Mouse (Mus musculus) erythroblast, embryonic 14.5 days (primary cell): ENCODE measurements around the gene Zim1. TPM values are rescaled to one million over a fixed set of nuclear protein-coding genes. Genes with fewer than 3 reads are reported as not detected.

Experiments used
- H3K27me3 ChIP-seq: 2 replicates; pipeline ENCODE4 v1.6.1; 2012; ENCODE audit warnings: inconsistent platforms; ENCODE audit not compliant: control insufficient read depth
- H3K36me3 ChIP-seq: 2 replicates; pipeline ENCODE4 v1.6.1; 2012; ENCODE audit warnings: mild to moderate bottlenecking, inconsistent platforms; ENCODE audit not compliant: control insufficient read depth
- H3K4me1 ChIP-seq: 2 replicates; pipeline ENCODE4 v1.6.1; 2012; ENCODE audit warnings: inconsistent platforms; ENCODE audit not compliant: control insufficient read depth
- H3K4me3 ChIP-seq: replicated peaks from 2 replicates; pipeline ENCODE3; 2012; ENCODE audit warnings: moderate library complexity, mild to moderate bottlenecking, inconsistent platforms
- H3K9me3 ChIP-seq: 2 replicates; pipeline ENCODE4 v1.6.1; 2012; ENCODE audit warnings: low read length, inconsistent platforms, mixed read lengths; ENCODE audit not compliant: control insufficient read depth
- GATA1 ChIP-seq: IDR thresholded peaks from 2 replicates; pipeline ENCODE4 v1.6.1; 2012; ENCODE audit warnings: low read length, inconsistent platforms, mixed read lengths
- TAL1 ChIP-seq: IDR thresholded peaks from 3 replicates; pipeline ENCODE4 v1.6.1; 2012; ENCODE audit warnings: low read length, inconsistent platforms, mixed read lengths
- polyA plus RNA-seq: library from polyadenylated mRNA; stranded (reverse); fragments of >175 nt; gene quantifications from 2 replicates; pipeline ENCODE4 v1.2.3, GENCODE M21; 2012

Gene Zim1
- polyA plus RNA-seq, 1 experiment, result not detected

- H3K4me1 ChIP-seq, result no peaks in the 10 kb centered on the region
- no peak for TF ChIP-seq TAL1
- TF ChIP-seq GATA1, result no peak
- H3K4me3 ChIP-seq, result no peak overlapping the region
- no peaks in the 10 kb centered on the region for H3K36me3 ChIP-seq
- peaks cover 3% of the 10 kb centered on the region; the same call in 1 of the 2 replicates for H3K9me3 ChIP-seq
- no peaks in the 10 kb centered on the region for H3K27me3 ChIP-seq
Measured at GRCm38 (mm10) chr7:6659605-6660004, 36.6 kb downstream of the Zim1 start.

GRCm38 (mm10) chr7:6658606-6659005, 37.6 kb downstream of the Zim1 start:
- Histone ChIP-seq H3K4me1 (no peaks in the 10 kb centered on the region), H3K27me3 (no peaks in the 10 kb centered on the region), H3K9me3 (peaks cover 9% of the 10 kb centered on the region; the same call in 1 of the 2 replicates), H3K36me3 (no peaks in the 10 kb centered on the region), H3K4me3 (no peak overlapping the region)
- no peak for TF ChIP-seq TAL1
- no peak for TF ChIP-seq GATA1

DNA sequence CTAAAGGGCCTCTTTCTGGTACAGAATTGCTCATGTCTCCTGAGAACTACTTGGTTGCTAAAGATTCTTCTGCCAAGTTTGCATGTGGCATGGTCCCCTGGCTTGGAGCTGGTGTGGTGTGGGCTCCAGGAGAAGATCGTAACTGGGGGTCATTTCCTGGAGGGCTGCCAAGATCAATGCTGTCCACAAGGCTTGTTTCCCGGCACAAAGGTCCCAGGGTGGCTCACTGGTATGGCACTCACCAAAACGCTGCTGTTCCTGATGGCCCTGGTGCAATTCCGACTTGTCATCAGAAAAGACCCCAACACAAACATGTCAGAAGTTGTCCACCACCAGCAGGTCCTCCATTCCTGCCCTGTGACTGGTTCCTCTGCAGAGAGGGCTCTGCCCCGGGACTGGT, 44.1 kb downstream of the Zim1 start:
- H3K27me3 ChIP-seq, result no peaks in the 10 kb centered on the region
- H3K9me3 ChIP-seq, result peaks cover 28% of the 10 kb centered on the region
- no peaks in the 10 kb centered on the region for H3K36me3 ChIP-seq
- no peak for TF ChIP-seq TAL1
- no peak for TF ChIP-seq GATA1
- H3K4me3 ChIP-seq, result no peak overlapping the region
- H3K4me1 ChIP-seq, result no peaks in the 10 kb centered on the region

DNA sequence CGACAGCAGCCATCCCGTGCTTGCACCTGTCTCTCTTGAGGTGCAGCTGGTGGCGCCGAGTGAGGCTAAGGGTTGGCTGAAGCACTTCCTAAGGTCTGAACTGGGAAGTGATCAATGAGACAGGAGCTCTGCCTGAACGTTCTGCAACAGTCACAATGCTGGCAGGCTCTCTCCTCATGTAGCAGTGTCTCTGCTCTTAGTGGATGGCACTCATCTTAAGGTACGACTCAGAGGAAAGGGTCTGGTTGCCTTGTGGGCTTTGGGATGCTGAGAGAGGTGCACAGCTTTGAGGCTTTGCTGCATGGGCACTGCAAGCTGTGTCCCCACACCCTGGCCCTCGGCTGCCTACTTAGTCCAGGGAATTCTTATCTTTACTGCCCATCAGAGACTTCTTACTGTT, 45.0 kb downstream of the Zim1 start:
- Histone ChIP-seq H3K27me3 (no peaks in the 10 kb centered on the region), H3K9me3 (peaks cover 28% of the 10 kb centered on the region), H3K36me3 (no peaks in the 10 kb centered on the region), H3K4me1 (no peaks in the 10 kb centered on the region), H3K4me3 (no peak overlapping the region)
- TF ChIP-seq TAL1, result no peak
- peak; percentile 23; the same call in 1 of the 2 replicates for TF ChIP-seq GATA1

GRCm38 (mm10) chr7:6650526-6650925, 45.7 kb downstream of the Zim1 start:
- TF ChIP-seq GATA1, result no peak
- TF ChIP-seq TAL1, result no peak
- H3K36me3 ChIP-seq, result no peaks in the 10 kb centered on the region
- H3K27me3 ChIP-seq, result no peaks in the 10 kb centered on the region
- H3K4me1 ChIP-seq, result no peaks in the 10 kb centered on the region
- peaks cover 28% of the 10 kb centered on the region for H3K9me3 ChIP-seq
- no peak overlapping the region for H3K4me3 ChIP-seq

DNA sequence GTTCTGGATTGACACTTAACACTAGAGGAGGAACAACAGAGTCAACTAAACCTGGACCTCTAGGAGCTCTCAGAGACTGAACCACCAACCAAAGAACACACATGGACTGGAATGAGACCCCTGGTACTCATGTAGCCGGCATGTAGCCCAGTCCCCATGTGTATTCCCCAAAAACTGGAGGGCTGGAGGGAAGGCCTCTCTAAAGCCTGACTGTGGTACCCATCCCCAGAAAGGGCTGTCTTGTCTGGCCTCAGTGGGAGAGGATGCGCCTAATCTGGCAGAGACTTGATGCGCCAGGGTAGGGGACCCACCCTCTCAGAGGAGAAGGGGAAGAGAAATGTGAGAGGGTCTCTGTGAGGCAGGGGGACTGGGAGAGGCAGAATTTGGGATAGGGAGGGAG, 50.4 kb downstream of the Zim1 start:
- peaks cover 9% of the 10 kb centered on the region for H3K9me3 ChIP-seq
- no peaks in the 10 kb centered on the region for H3K36me3 ChIP-seq
- no peaks in the 10 kb centered on the region for H3K27me3 ChIP-seq
- H3K4me3 ChIP-seq, result no peak overlapping the region
- H3K4me1 ChIP-seq, result no peaks in the 10 kb centered on the region
- no peak for TF ChIP-seq TAL1
- TF ChIP-seq GATA1, result no peak

GRCm38 (mm10) chr7:6638076-6638475, 58.2 kb downstream of the Zim1 start:
- Histone ChIP-seq H3K4me3 (no peak overlapping the region), H3K4me1 (no peaks in the 10 kb centered on the region), H3K27me3 (no peaks in the 10 kb centered on the region), H3K9me3 (peaks cover 31% of the 10 kb centered on the region), H3K36me3 (no peaks in the 10 kb centered on the region)
- TF ChIP-seq TAL1 (no peak), GATA1 (no peak)

DNA sequence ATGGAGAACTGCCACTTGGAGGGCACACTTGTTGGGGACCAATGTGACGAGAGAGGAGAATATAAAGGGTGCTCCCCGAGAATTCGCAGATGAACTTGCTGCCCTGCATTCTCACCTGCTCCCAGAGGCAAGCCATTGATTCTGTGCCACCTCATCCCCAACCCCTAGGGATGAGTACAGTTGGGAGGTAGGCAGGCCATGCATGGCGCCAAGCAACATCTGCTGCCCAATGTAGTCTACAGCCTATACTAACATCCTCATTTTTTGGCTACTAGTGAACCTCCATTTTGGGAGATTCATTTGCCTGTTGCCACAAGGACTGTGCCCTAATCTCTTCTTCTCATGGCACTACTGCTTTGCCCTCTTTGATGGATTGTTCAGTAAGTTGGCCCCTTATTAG, 59.5 kb downstream of the Zim1 start:
- TF ChIP-seq GATA1, result no peak
- TF ChIP-seq TAL1, result no peak
- Histone ChIP-seq H3K4me1 (no peaks in the 10 kb centered on the region), H3K9me3 (peaks cover 39% of the 10 kb centered on the region), H3K36me3 (no peaks in the 10 kb centered on the region), H3K4me3 (no peak overlapping the region), H3K27me3 (no peaks in the 10 kb centered on the region)

GRCm38 (mm10) chr7:6635831-6636230, 60.4 kb downstream of the Zim1 start:
- Histone ChIP-seq H3K9me3 (peaks cover 41% of the 10 kb centered on the region), H3K27me3 (no peaks in the 10 kb centered on the region), H3K36me3 (no peaks in the 10 kb centered on the region), H3K4me3 (no peak overlapping the region), H3K4me1 (no peaks in the 10 kb centered on the region)
- TF ChIP-seq TAL1 (no peak), GATA1 (no peak)

Other genes starting within 250 kb of the Zim1 start
- 0.01 TPM in 1 of 2 replicates, not detected in the other for gene Olfr1336, start 240.3 kb downstream of the Zim1 start, polyA plus RNA-seq
- gene Olfr1346, start 229.3 kb downstream of the Zim1 start, polyA plus RNA-seq, result not detected in 2 replicates
- gene Olfr5, start 209.5 kb downstream of the Zim1 start, polyA plus RNA-seq, result not detected in 2 replicates
- gene Olfr1347, start 196.7 kb downstream of the Zim1 start, polyA plus RNA-seq, result not detected in 2 replicates
- not detected in 2 replicates for gene Olfr1348, start 187.7 kb downstream of the Zim1 start, polyA plus RNA-seq
- gene Olfr1349, start 173.5 kb downstream of the Zim1 start, polyA plus RNA-seq, result not detected in 2 replicates
- not detected in 2 replicates for gene Olfr1350, start 131.6 kb downstream of the Zim1 start, polyA plus RNA-seq
- 0.13 and 0.17 TPM in 2 replicates for gene Peg3, start 34.0 kb upstream of the Zim1 start, polyA plus RNA-seq
- gene Usp29, start 34.1 kb upstream of the Zim1 start, polyA plus RNA-seq, result 0.02 TPM in 2 replicates